Mouse (Mus musculus): Measurements from ENCODE around the gene Thyn1. TPM values are rescaled to one million over a fixed set of nuclear protein-coding genes. Genes with fewer than 3 reads are reported as not detected.

Gene Thyn1
- total and polyA plus RNA-seq, 2 experiments from 2014 or later, result 68.6 to 140 TPM

DNA sequence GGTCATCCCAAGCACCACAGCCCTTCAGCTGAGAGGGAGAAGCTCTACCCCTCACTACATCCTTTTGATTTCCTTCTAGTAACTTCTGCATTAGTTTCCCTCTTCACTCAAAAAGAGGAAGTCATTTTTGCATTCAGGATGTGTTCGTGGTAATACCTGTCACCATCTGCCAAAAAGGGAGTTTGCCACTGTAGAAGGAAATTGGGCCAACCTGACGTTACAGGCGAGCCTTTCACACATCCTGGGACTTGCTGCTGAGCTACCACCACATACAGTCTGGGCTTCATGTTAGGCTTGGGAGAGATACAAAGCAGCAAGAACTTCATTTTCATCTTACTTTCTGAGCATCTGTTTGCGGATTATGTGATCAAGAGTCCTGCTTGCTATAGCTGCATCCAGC is 24.2 kb downstream of the Thyn1 start:
- Histone ChIP-seq H3K36me3 (ENCODE audit: insufficient read depth, low read length) (peaks cover 3% of the 10 kb centered on the region; the same call in 1 of the 2 replicates), H3K4me1 (ENCODE audit: insufficient read depth, low read length) (peaks cover 14% of the 10 kb centered on the region; the same call in 1 of the 2 replicates), H3K4me2 (ENCODE audit: low read depth, low read length, poor library complexity, severe bottlenecking) (no peak overlapping the region), H3K9me3 (ENCODE audit: low read length) (no peaks in the 10 kb centered on the region), H3K9ac (replicated peaks; ENCODE audit: low read length, poor library complexity, severe bottlenecking) (no peak overlapping the region), H3K4me3 (ENCODE audit: low read depth, low read length) (no peak overlapping the region), H3K27ac (ENCODE audit: low read depth, low read length) (no peak overlapping the region), H3K27me3 (ENCODE audit: insufficient read depth, low read length) (no peaks in the 10 kb centered on the region)
- ATAC-seq (ENCODE audit: low FRiP score) (no peak), DNase-seq (ENCODE audit: low spot score) (no peak)
- 91% methylated on average over 4 of the region's 4 CpGs for WGBS
- TF ChIP-seq CTCF (IDR thresholded peaks at IDR 0.05), result no peak

DNA sequence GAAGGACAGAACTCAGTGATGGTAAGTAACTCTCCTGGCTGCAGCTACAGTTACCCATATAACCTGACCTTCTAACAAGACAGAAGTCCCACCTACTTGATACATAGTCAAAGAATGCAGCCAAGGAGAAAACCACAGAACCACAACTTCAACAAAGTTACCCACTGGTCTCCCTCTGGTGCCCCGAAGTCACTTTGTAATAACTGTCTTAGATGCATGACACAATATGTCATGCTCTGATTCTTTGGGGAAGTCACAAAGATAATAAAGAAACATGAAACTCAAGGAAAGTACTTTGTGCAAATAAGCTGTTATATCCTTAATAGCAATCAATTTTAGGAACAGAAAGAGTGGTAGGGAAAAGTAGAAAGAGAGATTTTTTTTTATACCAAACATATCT is 27.2 kb downstream of the Thyn1 start:
- Histone ChIP-seq H3K27me3 (ENCODE audit: insufficient read depth, low read length) (no peaks in the 10 kb centered on the region), H3K36me3 (ENCODE audit: insufficient read depth, low read length) (0 out of 2 replicates have a peak, but pooled peaks cover 3% of the 10 kb centered on the region), H3K4me1 (ENCODE audit: insufficient read depth, low read length) (peaks cover 16% of the 10 kb centered on the region; the same call in 1 of the 2 replicates), H3K27ac (ENCODE audit: low read depth, low read length) (no peak overlapping the region), H3K9me3 (ENCODE audit: low read length) (no peaks in the 10 kb centered on the region), H3K4me3 (ENCODE audit: low read depth, low read length) (no peak overlapping the region; the same call in 1 of the 2 replicates), H3K4me2 (ENCODE audit: low read depth, low read length, poor library complexity, severe bottlenecking) (peak overlapping the region; percentile 76), H3K9ac (replicated peaks; ENCODE audit: low read length, poor library complexity, severe bottlenecking) (no peak overlapping the region)
- 78% methylated on average over 1 of the region's 1 CpGs for WGBS
- ATAC-seq (ENCODE audit: low FRiP score) (no peak), DNase-seq (ENCODE audit: low spot score) (no peak)
- no peak for TF ChIP-seq CTCF (IDR thresholded peaks at IDR 0.05)

DNA sequence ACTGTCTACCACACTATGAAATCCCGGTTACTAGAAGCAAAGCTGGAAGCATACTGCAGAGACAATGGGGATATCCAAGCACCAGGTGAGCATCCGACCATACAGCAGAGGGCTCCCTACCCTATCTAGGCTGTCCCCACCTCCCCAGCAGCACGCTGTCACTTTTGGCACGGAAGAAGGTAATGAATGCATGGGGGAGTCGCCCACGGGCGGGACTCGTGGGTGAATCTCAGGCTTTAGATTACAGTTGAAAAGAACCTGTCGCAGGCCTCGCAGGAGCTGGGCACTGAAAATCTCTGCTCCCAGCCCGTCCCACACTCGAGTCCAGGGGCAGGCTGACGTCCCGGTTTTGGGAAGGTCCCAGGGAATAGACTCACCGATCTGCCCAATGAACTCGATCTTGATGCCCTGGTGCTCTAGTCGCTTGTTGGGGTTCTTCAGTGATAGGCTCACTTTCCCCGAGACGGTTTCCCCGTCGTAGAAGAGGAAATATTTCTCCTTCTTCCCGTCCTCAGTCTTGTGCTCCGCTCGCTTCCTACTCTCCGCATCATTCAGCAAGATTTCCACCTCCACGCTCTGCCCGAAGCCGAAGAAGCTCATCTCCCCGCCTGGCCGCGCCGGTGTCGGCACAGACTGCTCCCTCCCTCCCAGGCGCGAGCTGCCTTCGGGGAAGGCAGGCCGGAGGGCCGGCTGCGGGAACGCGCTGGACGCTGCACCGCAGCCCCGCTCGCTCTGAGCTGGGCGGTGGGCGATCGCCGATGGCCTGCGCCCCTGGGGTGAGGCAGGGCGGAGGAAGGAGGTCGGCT is 29.7 kb downstream of the Thyn1 start:
- Histone ChIP-seq H3K4me3 (ENCODE audit: low read depth, low read length) (peak overlapping the region; percentile 89), H3K4me1 (ENCODE audit: insufficient read depth, low read length) (peaks cover 16% of the 10 kb centered on the region; the same call in 1 of the 2 replicates), H3K9me3 (ENCODE audit: low read length) (no peaks in the 10 kb centered on the region), H3K36me3 (ENCODE audit: insufficient read depth, low read length) (no peaks in the 10 kb centered on the region), H3K27ac (ENCODE audit: low read depth, low read length) (peak overlapping the region; percentile 89), H3K27me3 (ENCODE audit: insufficient read depth, low read length) (no peaks in the 10 kb centered on the region), H3K4me2 (ENCODE audit: low read depth, low read length, poor library complexity, severe bottlenecking) (peak overlapping the region; percentile 76), H3K9ac (replicated peaks; ENCODE audit: low read length, poor library complexity, severe bottlenecking) (peak overlapping the region; percentile 95)
- ATAC-seq (ENCODE audit: low FRiP score) (peak; percentile 36), DNase-seq (ENCODE audit: low spot score) (peak; percentile 65)
- TF ChIP-seq CTCF (IDR thresholded peaks at IDR 0.05), result peak; percentile 60
- WGBS, result under 1% methylated on average over 52 of the region's 52 CpGs

DNA sequence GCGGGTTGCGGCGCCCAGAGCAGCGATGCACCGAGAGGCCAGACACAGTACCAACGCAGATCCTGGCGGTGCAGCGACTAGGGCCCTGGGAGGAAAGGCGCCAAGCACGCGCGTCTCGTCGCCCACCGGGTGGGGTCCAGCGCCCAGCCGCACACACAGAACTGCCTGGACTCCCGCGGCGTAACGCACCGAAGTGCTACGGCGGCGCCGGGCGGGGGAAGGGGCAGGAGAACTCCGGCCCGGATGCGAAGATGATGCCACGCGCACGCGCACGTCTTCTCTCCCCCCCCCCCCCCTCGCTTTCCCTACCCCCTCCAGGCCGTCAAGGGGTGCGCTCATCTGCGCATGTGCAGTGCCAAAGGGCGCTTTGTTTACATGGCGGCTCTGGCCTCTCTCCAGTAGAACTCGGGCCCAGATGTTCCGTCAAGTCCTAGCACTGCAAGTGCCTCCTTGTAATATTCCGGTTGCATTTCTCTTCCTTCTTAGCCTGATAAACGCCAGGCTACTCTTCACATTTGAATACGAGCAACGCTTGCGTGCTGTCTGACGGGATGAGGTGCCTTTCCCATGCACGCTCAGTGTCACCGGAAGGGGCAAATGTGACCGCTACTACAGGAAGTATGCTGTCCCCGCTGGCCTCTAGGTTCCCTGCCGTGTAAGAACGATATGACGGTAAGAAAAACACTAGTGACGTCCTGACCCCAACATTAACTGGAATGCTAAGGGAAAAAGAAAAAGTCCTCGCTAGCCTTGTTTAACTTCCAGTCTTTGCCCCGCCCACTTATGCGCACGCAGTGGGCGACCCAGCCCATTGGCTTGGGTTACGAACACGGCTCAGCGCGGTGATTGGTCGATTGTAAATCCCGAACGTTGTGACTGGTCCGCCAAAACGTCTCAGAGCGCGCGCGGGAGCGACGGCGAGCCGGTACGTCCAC is 30.6 kb downstream of the Thyn1 start, which contains the start of the genes Vps26b and Ncapd3:
Vps26b (minus strand) TSS at position 238 of the 935 bp plus-strand sequence.
Ncapd3 (plus strand) TSS at position 348 of the 935 bp plus-strand sequence.
- no peaks in the 10 kb centered on the region for H3K36me3 ChIP-seq (ENCODE audit: insufficient read depth, low read length)
- peak within 1 kb of the TSS; percentile 89 for H3K27ac ChIP-seq (ENCODE audit: low read depth, low read length)
- peaks cover 16% of the 10 kb centered on the region; the same call in 1 of the 2 replicates for H3K4me1 ChIP-seq (ENCODE audit: insufficient read depth, low read length)
- H3K4me2 ChIP-seq (ENCODE audit: low read depth, low read length, poor library complexity, severe bottlenecking), result peak within 1 kb of the TSS; percentile 80
- ATAC-seq (ENCODE audit: low FRiP score), result peak; percentile 95
- under 1% methylated on average over 58 of the region's 80 CpGs for WGBS
- DNase-seq (ENCODE audit: low spot score), result peak; percentile 98
- TF ChIP-seq CTCF (IDR thresholded peaks at IDR 0.05), result peak; percentile 45
- no peaks in the 10 kb centered on the region for H3K9me3 ChIP-seq (ENCODE audit: low read length)
- H3K4me3 ChIP-seq (ENCODE audit: low read depth, low read length), result peak within 1 kb of the TSS; percentile 89
- H3K9ac ChIP-seq (replicated peaks; ENCODE audit: low read length, poor library complexity, severe bottlenecking), result peak within 1 kb of the TSS; percentile 95
- H3K27me3 ChIP-seq (ENCODE audit: insufficient read depth, low read length), result no peaks in the 10 kb centered on the region

DNA sequence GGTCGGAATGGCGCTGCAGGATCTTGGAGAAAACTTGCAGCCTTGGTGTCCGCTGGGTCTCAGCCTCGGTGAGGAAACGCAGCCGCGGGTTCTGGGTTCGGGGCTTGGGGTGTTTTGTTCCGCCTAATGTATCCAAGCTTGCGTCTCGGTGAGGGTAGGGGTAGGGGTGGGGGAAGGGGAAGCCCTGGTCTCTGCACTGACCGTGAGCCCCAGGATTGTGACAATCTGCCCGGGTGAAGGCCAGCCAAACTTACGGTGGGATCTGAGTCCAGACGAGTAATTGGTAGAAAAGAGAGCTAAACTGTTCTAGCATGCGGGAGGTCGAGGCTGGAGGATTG is 31.2 kb downstream of the Thyn1 start:
- H3K27ac ChIP-seq (ENCODE audit: low read depth, low read length), result no peak overlapping the region
- no peaks in the 10 kb centered on the region for H3K36me3 ChIP-seq (ENCODE audit: insufficient read depth, low read length)
- H3K4me2 ChIP-seq (ENCODE audit: low read depth, low read length, poor library complexity, severe bottlenecking), result peak overlapping the region; percentile 80
- peak overlapping the region; percentile 70 for H3K9ac ChIP-seq (replicated peaks; ENCODE audit: low read length, poor library complexity, severe bottlenecking)
- DNase-seq (ENCODE audit: low spot score) (no peak), ATAC-seq (ENCODE audit: low FRiP score) (peak; percentile 20; the same call in 1 of the 2 replicates)
- under 1% methylated on average over 17 of the region's 17 CpGs for WGBS
- peaks cover 16% of the 10 kb centered on the region; the same call in 1 of the 2 replicates for H3K4me1 ChIP-seq (ENCODE audit: insufficient read depth, low read length)
- no peak for TF ChIP-seq CTCF (IDR thresholded peaks at IDR 0.05)
- H3K4me3 ChIP-seq (ENCODE audit: low read depth, low read length), result peak overlapping the region; percentile 89
- H3K27me3 ChIP-seq (ENCODE audit: insufficient read depth, low read length), result no peaks in the 10 kb centered on the region
- no peaks in the 10 kb centered on the region for H3K9me3 ChIP-seq (ENCODE audit: low read length)
